Mouse (Mus musculus): Measurements from ENCODE around the gene Cryba1. TPM values are rescaled to one million over a fixed set of nuclear protein-coding genes. Genes with fewer than 3 reads are reported as not detected.

Cryba1 gene
- polyA plus RNA-seq, 1 experiment: not detected

DNA sequence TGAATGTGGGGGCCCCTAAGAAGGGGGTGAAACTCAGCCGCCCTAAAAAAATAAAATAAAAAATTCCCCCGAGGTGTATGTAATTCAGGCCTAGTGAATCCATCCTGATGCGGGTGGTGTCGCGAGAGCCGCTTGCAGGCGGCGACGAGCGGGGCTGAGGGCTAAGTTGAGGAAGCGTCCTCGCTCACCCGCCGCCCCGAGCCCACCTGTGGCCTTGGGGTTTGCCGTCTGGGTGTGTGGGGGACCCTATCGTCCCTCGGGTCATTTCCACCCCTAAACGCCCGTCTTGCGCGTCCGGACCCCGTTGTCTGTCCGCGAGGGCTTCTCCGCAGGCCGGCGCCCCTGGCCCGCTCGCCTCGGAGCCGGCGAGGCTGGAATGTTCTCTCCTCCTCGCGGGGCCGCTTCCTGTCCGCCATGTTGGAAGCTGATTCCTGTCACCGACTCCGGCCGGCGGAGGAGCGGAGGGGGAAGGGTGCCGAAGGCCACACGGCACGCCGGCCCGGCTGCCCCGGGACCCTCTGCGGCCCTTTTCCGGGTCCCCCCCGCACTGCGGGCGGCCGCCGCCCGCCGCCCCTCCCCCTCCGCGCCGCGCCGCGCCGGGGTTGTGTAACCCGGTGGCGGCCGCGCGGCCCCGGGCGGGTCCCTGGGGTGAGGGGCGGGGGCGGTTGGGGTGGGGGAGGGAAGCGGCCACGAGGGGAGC, 38.1 kb downstream of the Cryba1 start:
- Histone ChIP-seq H3K4me3 (ENCODE audit: insufficient read depth, low read length) (peak overlapping the region; percentile 62), H3K27ac (ENCODE audit: insufficient read depth, low read length) (peak overlapping the region; percentile 98), H3K4me1 (ENCODE audit: control insufficient read depth, insufficient read depth, low read length) (no peaks in the 10 kb centered on the region)
- TF ChIP-seq POLR2A (IDR thresholded peaks at IDR 0.05; ENCODE audit: extremely low read depth, insufficient read depth, low read length): no peak
- no peak for TF ChIP-seq CTCF (IDR thresholded peaks at IDR 0.05; ENCODE audit: extremely low read depth, insufficient read depth, low read length)

- TF ChIP-seq POLR2A (IDR thresholded peaks at IDR 0.05; ENCODE audit: extremely low read depth, insufficient read depth, low read length) (no peak), CTCF (IDR thresholded peaks at IDR 0.05; ENCODE audit: extremely low read depth, insufficient read depth, low read length) (no peak)
- Histone ChIP-seq H3K27ac (ENCODE audit: insufficient read depth, low read length) (peak overlapping the region; percentile 98), H3K4me1 (ENCODE audit: control insufficient read depth, insufficient read depth, low read length) (no peaks in the 10 kb centered on the region), H3K4me3 (ENCODE audit: insufficient read depth, low read length) (peak overlapping the region; percentile 62)
These were observed 38.7 kb downstream of the Cryba1 start for GRCm38 (mm10) chr11:77686346-77686840.

DNA sequence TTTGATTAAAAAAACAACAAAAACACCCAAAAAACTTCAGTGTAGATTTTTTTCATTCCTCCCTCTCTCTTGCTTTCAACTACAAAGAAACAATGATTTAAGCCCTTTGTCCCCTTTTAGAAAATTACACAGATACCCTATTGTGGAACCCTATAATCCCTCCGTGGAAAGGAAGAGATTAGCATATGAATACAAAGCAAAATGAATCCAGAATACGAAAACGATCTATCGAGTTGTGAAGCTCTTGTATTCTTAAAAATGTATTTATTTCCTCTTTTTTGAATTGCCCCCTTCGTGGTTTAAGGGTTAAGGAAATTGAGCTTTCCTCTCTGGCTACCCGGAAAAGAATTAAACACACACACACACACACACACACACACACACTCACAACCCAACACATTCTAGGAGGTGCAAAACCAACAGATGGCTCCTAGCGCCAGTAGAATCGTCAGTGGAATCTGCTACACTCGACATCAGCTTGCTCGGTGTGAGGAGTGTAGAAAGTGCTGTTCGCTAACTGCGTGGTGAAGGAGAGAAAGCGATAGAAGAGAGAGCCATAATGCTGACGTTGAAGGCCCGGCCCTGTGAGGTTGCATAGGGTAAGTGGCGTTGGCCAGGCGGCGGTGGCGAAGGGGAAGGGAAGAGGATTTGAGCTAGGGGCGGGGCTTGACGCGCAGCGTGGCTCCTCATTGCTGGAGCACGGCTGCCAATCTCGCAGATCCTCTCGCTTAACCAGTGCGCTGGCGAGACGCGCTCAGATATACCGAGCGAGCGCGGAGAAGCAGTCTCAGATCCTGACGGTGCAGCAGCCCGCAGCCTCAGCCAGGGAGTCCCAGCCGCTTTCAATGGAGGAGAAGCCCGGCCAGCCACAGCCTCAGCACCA, 39.5 kb downstream of the Cryba1 start, which contains the start of gene Nufip2:
Gene Nufip2 (plus strand): TSS at position 773 of the 883 bp plus-strand sequence.
- Histone ChIP-seq H3K4me3 (ENCODE audit: insufficient read depth, low read length) (peak within 1 kb of the TSS; percentile 62), H3K4me1 (ENCODE audit: control insufficient read depth, insufficient read depth, low read length) (no peaks in the 10 kb centered on the region), H3K27ac (ENCODE audit: insufficient read depth, low read length) (peak within 1 kb of the TSS; percentile 98)
- no peak for TF ChIP-seq CTCF (IDR thresholded peaks at IDR 0.05; ENCODE audit: extremely low read depth, insufficient read depth, low read length)
- TF ChIP-seq POLR2A (IDR thresholded peaks at IDR 0.05; ENCODE audit: extremely low read depth, insufficient read depth, low read length): peak; percentile 99

GRCm38 (mm10) chr11:77684896-77685295, 40.2 kb downstream of the Cryba1 start:
- H3K4me1 ChIP-seq (ENCODE audit: control insufficient read depth, insufficient read depth, low read length): no peaks in the 10 kb centered on the region
- TF ChIP-seq POLR2A (IDR thresholded peaks at IDR 0.05; ENCODE audit: extremely low read depth, insufficient read depth, low read length): no peak
- TF ChIP-seq CTCF (IDR thresholded peaks at IDR 0.05; ENCODE audit: extremely low read depth, insufficient read depth, low read length): no peak
- H3K4me3 ChIP-seq (ENCODE audit: insufficient read depth, low read length): no peak overlapping the region
- no peak overlapping the region for H3K27ac ChIP-seq (ENCODE audit: insufficient read depth, low read length)

DNA sequence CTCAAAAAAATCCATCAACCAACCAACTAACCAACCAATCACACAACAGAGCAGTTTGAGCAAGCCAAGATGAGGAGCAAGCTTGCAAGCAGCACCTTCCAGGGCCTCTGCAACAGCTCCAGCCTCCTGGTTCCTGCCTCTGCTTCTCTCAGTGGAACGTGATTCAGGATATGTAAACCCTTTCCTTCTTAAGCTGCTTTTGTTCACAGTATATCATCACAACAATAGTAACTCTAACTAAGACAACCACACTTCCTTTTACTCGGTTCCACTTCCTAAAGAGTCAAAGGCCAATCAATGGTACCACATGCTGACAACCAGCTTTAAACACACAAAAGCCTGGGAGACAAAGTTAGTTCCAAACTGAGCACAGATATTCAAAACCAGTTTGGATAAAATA, 45.1 kb downstream of the Cryba1 start:
- no peak overlapping the region for H3K4me3 ChIP-seq (ENCODE audit: insufficient read depth, low read length)
- H3K4me1 ChIP-seq (ENCODE audit: control insufficient read depth, insufficient read depth, low read length): no peaks in the 10 kb centered on the region
- H3K27ac ChIP-seq (ENCODE audit: insufficient read depth, low read length): no peak overlapping the region
- no peak for TF ChIP-seq CTCF (IDR thresholded peaks at IDR 0.05; ENCODE audit: extremely low read depth, insufficient read depth, low read length)
- TF ChIP-seq POLR2A (IDR thresholded peaks at IDR 0.05; ENCODE audit: extremely low read depth, insufficient read depth, low read length): no peak

GRCm38 (mm10) chr11:77673428-77673991, 51.6 kb downstream of the Cryba1 start:
- TF ChIP-seq CTCF (IDR thresholded peaks at IDR 0.05; ENCODE audit: extremely low read depth, insufficient read depth, low read length) (no peak), POLR2A (IDR thresholded peaks at IDR 0.05; ENCODE audit: extremely low read depth, insufficient read depth, low read length) (no peak)
- no peaks in the 10 kb centered on the region for H3K4me1 ChIP-seq (ENCODE audit: control insufficient read depth, insufficient read depth, low read length)
- H3K4me3 ChIP-seq (ENCODE audit: insufficient read depth, low read length): no peak overlapping the region

DNA sequence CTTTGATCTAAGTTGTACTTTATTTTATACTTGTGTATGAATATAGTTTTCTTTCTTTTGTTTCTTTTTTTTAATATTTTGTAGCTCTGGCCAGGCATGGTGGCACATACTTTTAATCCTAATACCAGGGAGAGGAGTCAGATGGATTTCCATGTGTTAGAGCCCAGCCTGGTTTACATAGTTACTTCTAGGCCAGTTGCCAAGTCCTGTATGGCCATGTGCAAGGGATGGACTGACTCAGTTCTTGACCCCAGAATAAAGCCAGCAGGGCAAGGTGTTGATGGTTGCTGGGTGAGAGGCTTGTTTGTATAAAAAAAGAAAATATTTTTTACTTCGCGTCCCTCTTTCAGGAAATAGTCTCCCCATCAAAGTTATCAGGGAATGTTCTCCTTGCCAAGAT, 52.3 kb downstream of the Cryba1 start:
- no peak overlapping the region for H3K4me3 ChIP-seq (ENCODE audit: insufficient read depth, low read length)
- H3K4me1 ChIP-seq (ENCODE audit: control insufficient read depth, insufficient read depth, low read length): no peaks in the 10 kb centered on the region
- TF ChIP-seq CTCF (IDR thresholded peaks at IDR 0.05; ENCODE audit: extremely low read depth, insufficient read depth, low read length): no peak
- no peak for TF ChIP-seq POLR2A (IDR thresholded peaks at IDR 0.05; ENCODE audit: extremely low read depth, insufficient read depth, low read length)
- no peak overlapping the region for H3K27ac ChIP-seq (ENCODE audit: insufficient read depth, low read length)

More at GRCm38 (mm10) chr11:77673428-77673991, 51.6 kb downstream of the Cryba1 start:
- H3K27ac ChIP-seq (ENCODE audit: insufficient read depth, low read length): no peak overlapping the region

Other genes starting within 250 kb of the Cryba1 start
- 150 and 151 TPM in 2 replicates for gene Ankrd13b, start 235.6 kb downstream of the Cryba1 start, polyA plus RNA-seq (2012; rRNA removed)
- gene Git1, start 231.7 kb downstream of the Cryba1 start, polyA plus RNA-seq (2012; rRNA removed): 204 and 230 TPM in 2 replicates
- gene Abhd15, start 210.2 kb downstream of the Cryba1 start, polyA plus RNA-seq (2012; rRNA removed): 0.64 and 0.77 TPM in 2 replicates
- gene Trp53i13, start 209.3 kb downstream of the Cryba1 start, polyA plus RNA-seq (2012; rRNA removed): 6.8 and 7.2 TPM in 2 replicates
- not detected in 2 replicates for gene Gm10392, start 206.1 kb downstream of the Cryba1 start, polyA plus RNA-seq (2012; rRNA removed)
- 29.7 and 29.9 TPM in 2 replicates for gene Taok1, start 117.5 kb downstream of the Cryba1 start, polyA plus RNA-seq (2012; rRNA removed)
- gene Nufip2, start 39.1 kb downstream of the Cryba1 start, polyA plus RNA-seq (2012; rRNA removed): 15.4 and 17.2 TPM in 2 replicates
- 72.7 and 73.3 TPM in 2 replicates for gene Myo18a, start 38.0 kb upstream of the Cryba1 start, polyA plus RNA-seq (2012; rRNA removed)
- not detected in 2 replicates for gene Gm10277, start 62.5 kb upstream of the Cryba1 start, polyA plus RNA-seq (2012; rRNA removed)
- 3.2 and 3.8 TPM in 2 replicates for gene Pipox, start 168.8 kb upstream of the Cryba1 start, polyA plus RNA-seq (2012; rRNA removed)
- 97.4 and 109 TPM in 2 replicates for gene Sez6, start 205.5 kb upstream of the Cryba1 start, polyA plus RNA-seq (2012; rRNA removed)